Mouse (Mus musculus) lung, postnatal 0 days (tissue): ENCODE measurements around the gene Greb1.

Experiments
- CTCF ChIP-seq: IDR thresholded peaks from 2 replicates; pipeline ENCODE4 v1.5.1; 2016; ENCODE audit warnings: antibody characterized with exemption, mild to moderate bottlenecking
- EP300 ChIP-seq: IDR thresholded peaks from 2 replicates; pipeline ENCODE4 v1.6.1; 2016; ENCODE audit warnings: antibody characterized with exemption, mild to moderate bottlenecking, control low read depth

- TF ChIP-seq CTCF = no peak
- TF ChIP-seq EP300 = no peak
These were observed 4.9 kb downstream of the Greb1 start for GRCm38 (mm10) chr12:16795781-16796180.
